Mouse (Mus musculus) embryonic facial prominence, embryonic 10.5 days (tissue): ENCODE measurements at regions not wholly inside any gene's neighbourhood (a gene's known extent, or its start where the extent isn't known, plus 50 kb on each side); places are given as distances from the start of the nearest gene placed in this dataset.
A peak's percentile ranks its signal among the peaks of the same experiment; 100 is the strongest.

Experiments
- DNase-seq: peaks from one replicate; pipeline ENCODE4 v3.0.0-alpha.2; 2017; ENCODE audit warnings: low spot score
- H3K27ac ChIP-seq: fragments of 300-500 bp; sonication (generic); replicated peaks from 2 replicates; pipeline ENCODE4 v1.5.1; 2016; ENCODE audit warnings: mild to moderate bottlenecking
- H3K27me3 ChIP-seq: fragments of 300-500 bp; sonication (generic); replicated peaks from 2 replicates; pipeline ENCODE4 v1.6.1; 2016; ENCODE audit warnings: low read depth, mild to moderate bottlenecking; ENCODE audit not compliant: poor library complexity, severe bottlenecking
- H3K36me3 ChIP-seq: fragments of 300-500 bp; sonication (generic); replicated peaks from 2 replicates; pipeline ENCODE4 v1.6.1; 2016; ENCODE audit warnings: mild to moderate bottlenecking, moderate library complexity
- H3K4me1 ChIP-seq: fragments of 300-500 bp; sonication (generic); 2 replicates; pipeline ENCODE4 v1.6.1; 2016
- H3K4me3 ChIP-seq: fragments of 300-500 bp; sonication (generic); 2 replicates; pipeline ENCODE4 v1.5.1; 2016; ENCODE audit warnings: mild to moderate bottlenecking, moderate library complexity
- H3K9me3 ChIP-seq: fragments of 300-500 bp; sonication (generic); 2 replicates; pipeline ENCODE4 v1.6.1; 2016; ENCODE audit warnings: mild to moderate bottlenecking
- WGBS: fragments of 180-500 bp; shearing (Covaris S2); methylation state at CpG from one replicate; pipeline ENCODE4 v1.1.7; 2016; 5-methylcytosine and 5-hydroxymethylcytosine counted together

- 87% methylated on average over 13 of the region's 13 CpGs for WGBS
- Histone ChIP-seq H3K36me3 (no peaks in the 10 kb centered on the region), H3K9me3 (no peaks in the 10 kb centered on the region), H3K27ac (no peak overlapping the region), H3K4me1 (no peaks in the 10 kb centered on the region), H3K4me3 (no peak overlapping the region), H3K27me3 (no peaks in the 10 kb centered on the region)
- DNase-seq, result no peak
Measured at GRCm38 (mm10) chr13:70192101-70193025, 390.2 kb downstream of the Med10 start.

- no peak overlapping the region for H3K27ac ChIP-seq
- no peaks in the 10 kb centered on the region for H3K36me3 ChIP-seq
- H3K4me1 ChIP-seq, result no peaks in the 10 kb centered on the region
- H3K27me3 ChIP-seq, result no peaks in the 10 kb centered on the region
- H3K4me3 ChIP-seq, result no peak overlapping the region
- no peak for DNase-seq
- WGBS, result 90% methylated on average over 9 of the region's 9 CpGs
- H3K9me3 ChIP-seq, result no peaks in the 10 kb centered on the region
Measured at GRCm38 (mm10) chr13:70193270-70193669, 391.1 kb downstream of the Med10 start.

DNA sequence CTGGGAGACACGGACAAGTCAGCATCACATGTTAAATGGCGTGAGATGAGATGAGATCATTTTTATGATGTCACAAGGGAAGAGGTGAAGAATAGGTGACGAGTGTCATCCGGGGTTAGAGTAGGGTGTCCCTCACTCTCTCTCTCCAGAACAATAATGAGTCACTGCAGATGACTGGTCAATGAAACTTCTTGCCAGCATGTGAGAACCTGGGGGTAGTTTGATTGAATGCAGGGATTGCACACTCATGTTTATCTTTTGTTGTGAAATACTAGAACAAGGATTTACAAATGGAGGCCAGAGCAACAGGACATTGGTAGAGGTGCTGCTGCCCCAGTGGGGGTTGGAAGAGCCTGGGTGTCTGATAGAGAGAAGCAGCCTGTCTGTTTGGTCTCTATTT lies 393.7 kb downstream of the Med10 start:
- Histone ChIP-seq H3K9me3 (no peaks in the 10 kb centered on the region), H3K4me1 (no peaks in the 10 kb centered on the region), H3K4me3 (no peak overlapping the region), H3K27ac (no peak overlapping the region), H3K36me3 (no peaks in the 10 kb centered on the region), H3K27me3 (no peaks in the 10 kb centered on the region)
- 89% methylated on average over 4 of the region's 4 CpGs for WGBS
- no peak for DNase-seq

DNA sequence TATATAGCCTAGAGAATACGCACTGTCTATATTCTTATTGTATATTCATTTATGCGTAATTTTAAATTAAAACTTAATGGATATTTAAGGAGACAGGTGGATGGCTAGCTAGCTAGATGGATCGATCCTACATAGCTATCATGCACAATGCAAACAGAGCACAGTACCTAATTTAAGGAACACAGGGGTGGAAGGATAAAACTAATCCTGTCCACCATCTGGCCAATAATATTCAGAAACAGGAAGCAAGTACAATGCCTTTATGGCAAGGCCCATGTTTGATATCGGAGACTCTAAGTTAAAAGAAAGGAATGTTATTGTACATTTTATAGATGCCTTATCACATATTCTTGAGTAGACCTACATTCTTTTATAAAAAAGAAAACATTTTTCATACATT lies 396.4 kb downstream of the Med10 start:
- DNase-seq, result no peak
- H3K36me3 ChIP-seq, result no peaks in the 10 kb centered on the region
- no peak overlapping the region for H3K4me3 ChIP-seq
- H3K4me1 ChIP-seq, result no peaks in the 10 kb centered on the region
- 90% methylated on average over 4 of the region's 4 CpGs for WGBS
- H3K27ac ChIP-seq, result no peak overlapping the region
- H3K9me3 ChIP-seq, result no peaks in the 10 kb centered on the region
- H3K27me3 ChIP-seq, result no peaks in the 10 kb centered on the region

- no peak overlapping the region for H3K4me3 ChIP-seq
- H3K27ac ChIP-seq, result no peak overlapping the region
- H3K36me3 ChIP-seq, result no peaks in the 10 kb centered on the region
- peaks cover 2% of the 10 kb centered on the region; the same call in 1 of the 2 replicates for H3K4me1 ChIP-seq
- H3K27me3 ChIP-seq, result no peaks in the 10 kb centered on the region
- H3K9me3 ChIP-seq, result no peaks in the 10 kb centered on the region
- WGBS, result 92% methylated on average over 1 of the region's 1 CpGs
- DNase-seq, result no peak
Measured at GRCm38 (mm10) chr13:70199087-70199486, 396.9 kb downstream of the Med10 start.

DNA sequence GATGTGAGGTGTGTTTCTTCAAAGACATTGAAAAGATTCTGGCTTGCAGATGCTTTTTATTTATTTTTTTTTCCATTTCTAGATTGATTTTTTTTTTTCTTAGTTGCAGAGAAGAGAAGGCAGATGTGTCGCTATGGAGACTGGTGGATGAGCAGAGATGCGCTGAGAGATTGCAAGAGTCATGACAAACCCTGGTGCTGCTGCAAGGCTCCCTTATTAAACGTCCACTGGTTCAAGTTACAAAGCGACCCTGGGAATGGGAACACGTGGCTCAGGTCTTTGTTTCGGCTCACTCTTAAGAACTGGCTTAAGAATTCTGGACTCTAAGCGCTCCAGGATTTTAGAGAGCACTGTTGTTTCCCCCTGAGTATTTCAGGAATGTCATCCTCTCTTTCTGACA lies 403.1 kb downstream of the Med10 start:
- no peak overlapping the region for H3K4me3 ChIP-seq
- no peaks in the 10 kb centered on the region for H3K27me3 ChIP-seq
- peaks cover 8% of the 10 kb centered on the region; the same call in 1 of the 2 replicates for H3K4me1 ChIP-seq
- no peak overlapping the region for H3K27ac ChIP-seq
- no peaks in the 10 kb centered on the region for H3K36me3 ChIP-seq
- DNase-seq, result peak; percentile 14
- H3K9me3 ChIP-seq, result no peaks in the 10 kb centered on the region
- WGBS, result 39% methylated on average over 7 of the region's 7 CpGs

- Histone ChIP-seq H3K36me3 (no peaks in the 10 kb centered on the region), H3K4me1 (peaks cover 4% of the 10 kb centered on the region; the same call in 1 of the 2 replicates), H3K27ac (no peak overlapping the region), H3K4me3 (no peak overlapping the region), H3K9me3 (no peaks in the 10 kb centered on the region), H3K27me3 (no peaks in the 10 kb centered on the region)
- DNase-seq, result no peak
- WGBS, result 76% methylated on average over 3 of the region's 3 CpGs
Measured at GRCm38 (mm10) chr13:70210158-70210557, 408.0 kb downstream of the Med10 start.

GRCm38 (mm10) chr13:70213017-70213416 lies 410.8 kb downstream of the Med10 start:
- no peaks in the 10 kb centered on the region for H3K4me1 ChIP-seq
- no peaks in the 10 kb centered on the region for H3K36me3 ChIP-seq
- H3K27ac ChIP-seq, result no peak overlapping the region
- DNase-seq, result no peak
- H3K9me3 ChIP-seq, result no peaks in the 10 kb centered on the region
- no peaks in the 10 kb centered on the region for H3K27me3 ChIP-seq
- no peak overlapping the region for H3K4me3 ChIP-seq
- 88% methylated on average over 3 of the region's 3 CpGs for WGBS

DNA sequence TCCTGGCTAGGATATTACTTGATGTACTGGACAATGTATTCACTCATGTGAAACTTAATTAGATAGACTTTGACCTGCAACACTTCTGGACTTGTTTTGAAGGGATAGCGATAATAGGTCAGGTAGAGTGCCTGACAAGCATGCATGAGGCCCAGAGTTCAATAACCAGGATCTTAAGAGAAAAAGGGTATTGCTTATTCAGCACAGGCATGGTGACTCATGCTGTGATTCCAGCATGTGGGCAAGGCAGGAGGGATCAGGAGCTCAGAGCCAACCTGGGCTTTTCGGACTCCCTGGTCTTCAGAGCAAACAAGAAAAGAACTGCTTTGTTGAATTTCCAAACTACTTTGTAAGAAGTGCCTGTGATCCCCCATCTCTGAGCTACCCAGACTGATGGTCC lies 411.4 kb downstream of the Med10 start:
- Histone ChIP-seq H3K27ac (no peak overlapping the region), H3K4me1 (no peaks in the 10 kb centered on the region), H3K4me3 (no peak overlapping the region), H3K36me3 (no peaks in the 10 kb centered on the region), H3K9me3 (no peaks in the 10 kb centered on the region), H3K27me3 (no peaks in the 10 kb centered on the region)
- WGBS, result 83% methylated on average over 2 of the region's 2 CpGs
- DNase-seq, result no peak

GRCm38 (mm10) chr13:70214022-70214654 lies 411.9 kb downstream of the Med10 start:
- Histone ChIP-seq H3K4me3 (no peak overlapping the region), H3K4me1 (no peaks in the 10 kb centered on the region), H3K27ac (no peak overlapping the region), H3K9me3 (no peaks in the 10 kb centered on the region), H3K36me3 (no peaks in the 10 kb centered on the region), H3K27me3 (no peaks in the 10 kb centered on the region)
- WGBS, result 75% methylated on average over 10 of the region's 10 CpGs
- DNase-seq, result peak; percentile 24

DNA sequence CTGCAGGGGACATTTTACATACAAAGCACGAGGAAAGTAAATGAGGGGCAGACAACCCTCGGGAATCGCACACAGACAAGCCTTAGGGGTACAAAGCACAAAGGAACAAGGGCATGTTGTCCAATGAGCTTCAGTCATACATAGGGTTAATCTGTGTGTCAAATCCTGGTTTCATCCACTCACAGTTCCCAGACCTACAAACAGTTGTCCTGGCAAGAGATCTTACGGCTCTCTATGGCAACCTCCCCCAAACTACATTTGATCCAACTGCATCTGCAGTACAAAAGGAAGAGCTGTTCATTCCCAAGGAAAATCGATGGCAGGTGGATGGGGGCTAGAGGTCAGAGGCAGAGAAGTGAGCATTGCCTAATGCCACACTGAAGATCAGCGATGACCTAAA lies 413.9 kb downstream of the Med10 start:
- no peaks in the 10 kb centered on the region for H3K36me3 ChIP-seq
- no peaks in the 10 kb centered on the region for H3K4me1 ChIP-seq
- no peak for DNase-seq
- H3K9me3 ChIP-seq, result no peaks in the 10 kb centered on the region
- WGBS, result 81% methylated on average over 6 of the region's 6 CpGs
- H3K27ac ChIP-seq, result no peak overlapping the region
- H3K27me3 ChIP-seq, result no peaks in the 10 kb centered on the region
- no peak overlapping the region for H3K4me3 ChIP-seq

DNA sequence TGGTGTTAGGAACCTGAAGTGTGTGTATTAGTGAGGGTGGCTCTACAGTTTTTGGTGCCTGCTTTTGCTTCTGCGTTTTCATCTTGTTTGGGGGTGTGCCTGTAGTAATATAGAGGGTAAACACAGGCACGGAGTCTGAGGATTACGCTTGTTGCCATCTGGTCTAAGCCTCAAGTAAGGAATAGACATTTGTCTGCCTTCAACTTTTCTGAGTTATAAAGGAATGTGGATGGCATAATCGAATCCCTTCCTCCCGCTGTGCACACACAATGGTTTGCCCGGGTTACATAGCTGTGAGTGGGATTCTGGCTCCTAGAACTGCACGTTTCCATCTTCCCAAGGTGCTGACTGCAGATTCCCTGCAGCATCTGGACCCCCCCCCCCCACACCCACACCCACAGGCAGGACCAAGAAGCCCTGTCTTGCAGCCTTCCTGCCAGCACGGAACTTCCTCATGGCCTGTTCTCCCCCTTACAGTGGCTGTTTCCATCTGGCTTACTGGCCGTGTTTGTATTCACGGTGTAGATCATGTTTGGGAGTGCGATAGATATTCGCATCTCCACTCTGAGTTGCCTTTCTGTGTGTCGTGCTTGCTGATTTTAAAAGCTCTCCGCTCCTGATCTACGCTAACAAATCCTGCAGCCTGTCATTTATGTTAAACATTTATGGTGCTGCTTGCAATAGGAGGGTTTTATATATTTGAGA lies 415.4 kb downstream of the Med10 start:
- WGBS, result 79% methylated on average over 15 of the region's 15 CpGs

More for the DNA sequence above, 415.4 kb downstream of the Med10 start:
- DNase-seq, result no peak
- no peaks in the 10 kb centered on the region for H3K4me1 ChIP-seq
- H3K36me3 ChIP-seq, result no peaks in the 10 kb centered on the region
- no peaks in the 10 kb centered on the region for H3K9me3 ChIP-seq
- no peak overlapping the region for H3K4me3 ChIP-seq
- H3K27me3 ChIP-seq, result no peaks in the 10 kb centered on the region
- no peak overlapping the region for H3K27ac ChIP-seq
